Mouse (Mus musculus): ENCODE data around the gene Htatsf1.

The Htatsf1 gene

DNA sequence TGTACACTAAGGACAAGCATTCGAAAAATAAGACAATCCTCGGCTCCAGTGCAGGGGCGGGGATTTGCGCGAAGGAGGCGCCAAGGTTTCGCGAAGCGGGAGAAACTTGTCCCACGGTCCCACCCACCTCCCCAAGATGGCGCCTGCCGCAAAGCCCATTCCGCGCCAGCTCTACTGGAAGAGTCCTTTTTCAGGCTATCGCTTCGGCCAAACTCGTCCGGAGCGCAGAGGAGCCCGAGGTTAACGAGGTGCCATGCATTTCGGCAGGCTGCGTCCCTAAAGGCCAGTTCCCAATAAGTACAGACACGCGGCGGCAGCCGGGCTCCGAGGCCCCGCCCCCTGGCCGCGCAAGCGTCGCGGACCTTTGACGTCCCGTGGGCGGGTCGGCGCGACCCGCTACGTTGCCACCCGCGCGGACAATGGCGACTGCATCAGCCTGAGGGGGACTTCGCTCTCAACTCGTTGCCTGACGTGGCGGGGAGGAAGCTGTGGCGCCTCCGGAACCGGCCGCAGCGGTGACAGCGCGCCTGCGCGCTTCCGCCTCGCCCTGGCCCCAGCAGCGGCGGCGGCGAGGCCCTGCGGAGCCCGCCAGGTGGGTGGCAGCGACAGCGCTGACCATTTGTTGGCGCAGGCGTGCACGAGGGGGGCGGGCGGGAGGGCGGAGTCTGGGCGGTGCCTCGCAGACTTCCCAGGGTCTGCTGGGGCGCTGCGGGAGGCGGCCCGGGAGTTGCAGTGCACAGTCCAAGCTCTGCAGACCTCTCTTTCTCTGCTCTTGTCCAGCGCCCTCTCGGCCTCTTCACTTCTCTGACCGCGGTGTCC lies at the start of gene Htatsf1:
Gene Htatsf1, plus strand, starts transcription at position 410 of the 819 bp plus-strand sequence.
- DNase-seq, result peak; percentile 79 to 88

GRCm38 (mm10) chrX:57012891-57013290 lies 40.5 kb upstream of the Htatsf1 start:
- DNase-seq, result no peak

GRCm38 (mm10) chrX:57042774-57043173 lies 10.6 kb upstream of the Htatsf1 start, which contains the start of gene Brs3:
Gene Brs3 (plus strand): TSS chrX:57043074.
- DNase-seq, result no peak

GRCm38 (mm10) chrX:57043869-57044268 lies 9.5 kb upstream of the Htatsf1 start:
- DNase-seq, result no peak

- DNase-seq, result no peak
Observed at GRCm38 (mm10) chrX:57052848-57053173, 572 bp upstream of the Htatsf1 start.

GRCm38 (mm10) chrX:57053993-57054385 lies 606 bp downstream of the Htatsf1 start:
- no peak for DNase-seq

DNA sequence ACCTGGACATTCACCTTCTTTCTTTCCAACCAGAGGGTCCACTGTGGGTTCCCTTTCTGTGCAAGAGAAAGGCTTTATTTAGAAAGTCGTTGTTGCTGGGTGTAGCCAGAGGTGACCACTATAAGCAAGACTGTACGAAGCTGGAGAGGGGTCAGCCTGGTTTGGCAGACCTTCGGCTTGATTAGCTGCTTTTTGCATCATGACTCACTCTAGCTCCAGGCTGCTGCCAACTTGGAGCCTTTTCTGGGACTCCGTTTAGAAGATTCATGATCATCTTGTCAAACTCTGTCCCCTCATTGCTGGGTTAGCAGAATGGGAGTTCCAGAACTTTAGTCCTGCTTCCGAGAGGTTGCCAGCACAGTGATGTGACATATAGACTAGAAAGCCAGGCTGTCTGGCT lies 28.1 kb downstream of the Htatsf1 start:
- no peak for DNase-seq

GRCm38 (mm10) chrX:57087806-57088205 lies 34.4 kb downstream of the Htatsf1 start, which contains the start of gene Vgll1:
Gene Vgll1 (plus strand): TSS chrX:57088106.
- DNase-seq, result no peak

- no peak for DNase-seq
Observed at GRCm38 (mm10) chrX:57103415-57103814, 50.0 kb downstream of the Htatsf1 start.

DNA sequence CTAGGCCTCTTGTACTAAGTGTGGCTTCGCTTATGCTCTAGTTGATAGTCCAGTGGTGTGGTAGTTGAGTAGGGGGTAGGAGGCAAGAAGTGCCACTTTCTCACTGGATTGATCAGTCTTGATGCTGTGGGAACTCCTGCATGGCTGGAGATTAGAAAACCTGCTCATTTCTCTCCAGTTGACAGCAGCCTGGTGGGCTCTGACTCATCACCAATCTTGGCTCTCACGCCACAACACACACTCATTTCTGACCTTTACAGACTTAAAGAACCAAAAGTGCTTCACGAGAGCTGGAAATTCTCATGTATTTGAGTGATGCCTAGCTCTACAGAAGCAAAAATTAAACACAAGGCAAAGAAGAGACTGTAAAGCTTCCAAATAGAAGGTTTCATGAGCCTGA lies 53.6 kb downstream of the Htatsf1 start:
- DNase-seq, result no peak
